Mouse (Mus musculus) olfactory bulb, adult 2 months (tissue): ENCODE measurements at regions not wholly inside any gene's neighbourhood (a gene's known extent, or its start where the extent isn't known, plus 50 kb on each side); places are given as distances from the start of the nearest gene placed in this dataset.

Experiments
- CTCF ChIP-seq: fragments of 200-500 bp; IDR thresholded peaks from 2 replicates; pipeline ENCODE4 v1.5.1; 2012; ENCODE audit warnings: low read depth, mild to moderate bottlenecking, low read length, moderate library complexity; ENCODE audit not compliant: insufficient read depth
- POLR2A ChIP-seq: fragments of 200-500 bp; IDR thresholded peaks from 2 replicates; pipeline ENCODE4 v1.6.1; 2012; ENCODE audit warnings: mild to moderate bottlenecking, low read depth, low read length, moderate library complexity; ENCODE audit not compliant: insufficient read depth

DNA sequence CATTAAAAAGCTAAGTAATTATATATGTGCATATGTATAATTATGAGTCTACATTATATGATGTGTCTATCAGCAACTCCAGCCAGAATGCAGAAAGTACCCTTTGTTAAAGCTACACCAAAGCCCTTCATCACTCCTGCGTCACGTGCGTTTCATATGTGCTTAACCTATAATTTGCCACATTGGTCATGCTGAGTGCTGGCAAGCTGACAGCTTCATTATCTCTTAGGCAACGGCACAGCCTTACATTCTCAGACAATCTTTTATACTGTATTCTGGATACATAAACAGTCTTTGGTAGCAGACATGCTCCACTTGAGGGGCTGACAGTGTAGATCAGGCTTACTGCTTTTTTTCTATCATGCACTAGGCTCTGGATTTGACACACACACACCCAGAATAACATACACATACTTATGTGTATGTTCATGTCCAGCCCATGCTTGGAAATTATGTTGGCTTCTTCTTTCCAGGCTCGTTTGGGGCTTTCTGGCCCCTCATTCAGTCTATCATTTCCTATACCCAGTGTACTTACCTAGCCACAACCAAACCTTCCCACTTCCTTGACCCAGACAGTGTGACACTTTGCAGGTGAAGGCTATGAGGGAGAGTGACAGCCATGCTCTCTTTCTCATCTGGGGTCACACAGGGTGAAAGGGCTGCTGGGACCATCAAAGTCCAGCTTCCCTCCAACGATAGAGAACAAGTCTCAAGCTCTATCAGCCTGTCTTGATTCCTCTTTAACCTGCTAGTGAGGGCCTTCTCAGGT is 692.5 kb upstream of the Intu start:
- TF ChIP-seq CTCF, result no peak
- no peak for TF ChIP-seq POLR2A
